Mouse (Mus musculus) midbrain, embryonic 16.5 days (tissue): ENCODE measurements around the gene Omt2a. TPM values are rescaled to one million over a fixed set of nuclear protein-coding genes. Genes with fewer than 3 reads are reported as not detected.
"Not testable (repeated sequence)": the region's sequence is repeated elsewhere in the genome, so short reads cannot be mapped to it uniquely, and the experiment has no call there.

Source experiments
- ATAC-seq: fragments of 200-750 bp; cut with Nextera tagmentation; 2 replicates; pipeline ENCODE4 v1.8.0; 2017; ENCODE audit warnings: moderate TSS enrichment
- H3K27ac ChIP-seq: fragments of 300-500 bp; sonication (generic); 2 replicates; pipeline ENCODE4 v1.5.1; 2014; ENCODE audit warnings: mild to moderate bottlenecking, low read length, mixed read lengths
- H3K27me3 ChIP-seq: fragments of 300-500 bp; sonication (generic); 2 replicates; pipeline ENCODE4 v1.6.1; 2014; ENCODE audit warnings: low read depth, low read length, mixed read lengths; ENCODE audit not compliant: control insufficient read depth, insufficient read depth
- H3K36me3 ChIP-seq: fragments of 300-500 bp; sonication (generic); 2 replicates; pipeline ENCODE4 v1.6.1; 2014; ENCODE audit warnings: mild to moderate bottlenecking, low read length, moderate library complexity, mixed read lengths; ENCODE audit not compliant: control insufficient read depth, insufficient read depth
- H3K4me1 ChIP-seq: fragments of 300-500 bp; sonication (generic); 2 replicates; pipeline ENCODE4 v1.6.1; 2014; ENCODE audit warnings: mild to moderate bottlenecking, low read length, mixed read lengths; ENCODE audit not compliant: control insufficient read depth, insufficient read depth
- H3K4me2 ChIP-seq: fragments of 300-500 bp; sonication (generic); 2 replicates; pipeline ENCODE4 v1.6.1; 2014; ENCODE audit warnings: mild to moderate bottlenecking, low read length, mixed read lengths
- H3K4me3 ChIP-seq: fragments of 300-500 bp; sonication (generic); 2 replicates; pipeline ENCODE4 v1.5.1; 2014; ENCODE audit warnings: low read depth, mild to moderate bottlenecking, low read length, moderate library complexity, mixed read lengths
- H3K9ac ChIP-seq: fragments of 300-500 bp; sonication (generic); 2 replicates; pipeline ENCODE4 v1.6.1; 2014; ENCODE audit warnings: low read depth, low read length, mixed read lengths
- H3K9me3 ChIP-seq: fragments of 300-500 bp; sonication (generic); replicated peaks from 2 replicates; pipeline ENCODE4 v1.6.1; 2014; ENCODE audit warnings: mild to moderate bottlenecking, low read length, mixed read lengths; ENCODE audit not compliant: control insufficient read depth, poor library complexity, severe bottlenecking
- WGBS: fragments of 180-500 bp; shearing (Covaris S2); extraction: QIAGEN DNeasy Blood & Tissue Kit; methylation state at CpG from one replicate; pipeline ENCODE4 v1.1.7; 2014; 5-methylcytosine and 5-hydroxymethylcytosine counted together
- polyA plus RNA-seq: library from polyadenylated mRNA; unstranded; fragments of >200 nt; fragmentation: Nextera tagmentation; extraction: Ambion mirVana; gene quantifications from 2 replicates; pipeline ENCODE4 v1.2.1, GENCODE M21; 2015

The Omt2a gene
- polyA plus RNA-seq, 1 experiment from 2014 or later = not detected

- H3K4me2 ChIP-seq, H3K4me1 ChIP-seq, ATAC-seq, H3K9ac ChIP-seq, H3K27me3 ChIP-seq, H3K27ac ChIP-seq, H3K4me3 ChIP-seq, H3K9me3 ChIP-seq, H3K36me3 ChIP-seq: not testable (repeated sequence)
- 100% methylated on average over 1 of the region's 1 CpGs for WGBS
These were observed 25.5 kb downstream of the Omt2a start for GRCm38 (mm10) chr9:78289063-78289462.

GRCm38 (mm10) chr9:78282002-78282711, 32.4 kb downstream of the Omt2a start:
- not testable (repeated sequence) for H3K9me3 ChIP-seq, H3K36me3 ChIP-seq, H3K27ac ChIP-seq, H3K4me1 ChIP-seq, H3K4me3 ChIP-seq, H3K27me3 ChIP-seq, ATAC-seq, H3K9ac ChIP-seq, H3K4me2 ChIP-seq
- WGBS = 88% methylated on average over 4 of the region's 4 CpGs

GRCm38 (mm10) chr9:78270945-78271344, 43.7 kb downstream of the Omt2a start:
- not testable (repeated sequence) for H3K4me1 ChIP-seq, H3K36me3 ChIP-seq, H3K27me3 ChIP-seq, ATAC-seq, H3K27ac ChIP-seq, H3K4me2 ChIP-seq, H3K4me3 ChIP-seq, H3K9me3 ChIP-seq, H3K9ac ChIP-seq
- 94% methylated on average over 3 of the region's 3 CpGs for WGBS

Other genes with a start within 250 kb of the Omt2a start
- gene Fbxo9, start 205.7 kb downstream of the Omt2a start, polyA plus RNA-seq = 74.0 and 81.0 TPM in 2 replicates
- gene Ick, start 205.6 kb downstream of the Omt2a start, polyA plus RNA-seq = 42.5 and 44.5 TPM in 2 replicates
- gene Gsta4, start 132.0 kb downstream of the Omt2a start, polyA plus RNA-seq = 14.3 and 18.5 TPM in 2 replicates
- gene Gsta1, start 84.1 kb downstream of the Omt2a start, polyA plus RNA-seq = not detected in 2 replicates
- gene Gm3776, start 57.7 kb downstream of the Omt2a start, polyA plus RNA-seq = not detected in 2 replicates
- gene Gm10639, start 24.9 kb downstream of the Omt2a start, polyA plus RNA-seq = not detected in 2 replicates
- not detected in 2 replicates for gene Omt2b, start 12.8 kb upstream of the Omt2a start, polyA plus RNA-seq
- gene Gsta2, start 41.0 kb upstream of the Omt2a start, polyA plus RNA-seq = not detected in 2 replicates
- 7.4 and 8.3 TPM in 2 replicates for gene Dppa5a, start 53.4 kb upstream of the Omt2a start, polyA plus RNA-seq
- 6.9 and 9.1 TPM in 2 replicates for gene Ooep, start 63.9 kb upstream of the Omt2a start, polyA plus RNA-seq
- 0.36 and 0.57 TPM in 2 replicates for gene Ddx43, start 81.0 kb upstream of the Omt2a start, polyA plus RNA-seq
- gene Cgas, start 128.4 kb upstream of the Omt2a start, polyA plus RNA-seq = 0.53 and 0.74 TPM in 2 replicates
- 27.9 and 29.3 TPM in 2 replicates for gene Mto1, start 133.4 kb upstream of the Omt2a start, polyA plus RNA-seq
- 1.7 and 2.1 TPM in 2 replicates for gene Gm17324, start 134.0 kb upstream of the Omt2a start, polyA plus RNA-seq
- gene Eef1a1, start 174.4 kb upstream of the Omt2a start, polyA plus RNA-seq = 2,998 and 3,109 TPM in 2 replicates